Mouse (Mus musculus): ENCODE data around the gene Glis2.

The Glis2 gene

GRCm38 (mm10) chr16:4604293-4604837 is 9.9 kb downstream of the Glis2 start:
- DNase-seq (ENCODE audit: low spot score) = no peak

- no peak for DNase-seq (ENCODE audit: low spot score)
These were observed 11.1 kb downstream of the Glis2 start for GRCm38 (mm10) chr16:4605514-4606131.

GRCm38 (mm10) chr16:4606431-4607084 is 12.0 kb downstream of the Glis2 start:
- peak; percentile 74 for DNase-seq (ENCODE audit: low spot score)

GRCm38 (mm10) chr16:4607818-4608531 is 13.5 kb downstream of the Glis2 start:
- peak; percentile 88 for DNase-seq (ENCODE audit: low spot score)

- no peak for DNase-seq (ENCODE audit: low spot score)
These were observed 14.1 kb downstream of the Glis2 start for GRCm38 (mm10) chr16:4608532-4609059.

GRCm38 (mm10) chr16:4611193-4611592 is 16.7 kb downstream of the Glis2 start:
- no peak for DNase-seq (ENCODE audit: low spot score)

- no peak for DNase-seq (ENCODE audit: low spot score)
These were observed 17.2 kb downstream of the Glis2 start for GRCm38 (mm10) chr16:4611676-4612075.

- DNase-seq (ENCODE audit: low spot score) = no peak
These were observed 19.2 kb downstream of the Glis2 start for GRCm38 (mm10) chr16:4613736-4614135.

GRCm38 (mm10) chr16:4614639-4615038 is 20.1 kb downstream of the Glis2 start:
- no peak for DNase-seq (ENCODE audit: low spot score)

GRCm38 (mm10) chr16:4615297-4615696 is 20.8 kb downstream of the Glis2 start:
- DNase-seq (ENCODE audit: low spot score) = no peak

GRCm38 (mm10) chr16:4616829-4617228 is 22.3 kb downstream of the Glis2 start:
- DNase-seq (ENCODE audit: low spot score) = no peak

- DNase-seq (ENCODE audit: low spot score) = no peak
These were observed 29.6 kb downstream of the Glis2 start for GRCm38 (mm10) chr16:4624074-4624473.

GRCm38 (mm10) chr16:4624481-4625110 is 30.1 kb downstream of the Glis2 start, which contains the start of gene Pam16:
Gene Pam16, minus strand, starts transcription at chr16:4624988.
- peak; percentile 96 for DNase-seq (ENCODE audit: low spot score)

- no peak for DNase-seq (ENCODE audit: low spot score)
These were observed 32.6 kb downstream of the Glis2 start for GRCm38 (mm10) chr16:4627105-4627504.

- no peak for DNase-seq (ENCODE audit: low spot score)
These were observed 34.4 kb downstream of the Glis2 start for GRCm38 (mm10) chr16:4628898-4629419.

GRCm38 (mm10) chr16:4629950-4630349 is 35.4 kb downstream of the Glis2 start:
- peak; percentile 93 for DNase-seq (ENCODE audit: low spot score)

GRCm38 (mm10) chr16:4632050-4632449 is 37.5 kb downstream of the Glis2 start:
- DNase-seq (ENCODE audit: low spot score) = peak; percentile 81

- DNase-seq (ENCODE audit: low spot score) = no peak
These were observed 39.1 kb downstream of the Glis2 start for GRCm38 (mm10) chr16:4633661-4634060.

GRCm38 (mm10) chr16:4634681-4635080 is 40.2 kb downstream of the Glis2 start:
- no peak for DNase-seq (ENCODE audit: low spot score)

GRCm38 (mm10) chr16:4635760-4636159 is 41.2 kb downstream of the Glis2 start:
- DNase-seq (ENCODE audit: low spot score) = no peak

GRCm38 (mm10) chr16:4638891-4639390 is 44.4 kb downstream of the Glis2 start:
- DNase-seq (ENCODE audit: low spot score) = no peak

GRCm38 (mm10) chr16:4639831-4640237 is 45.3 kb downstream of the Glis2 start, which contains the start of the genes Vasn and Dnaja3:
Gene Vasn, plus strand, starts transcription at chr16:4639941.
Gene Dnaja3, plus strand, starts transcription at chr16:4639989.
- DNase-seq (ENCODE audit: low spot score) = peak; percentile 95

All from testis, postnatal 10 days (tissue).